Comparison of ENCODE assay signal across 16 mouse cellular contexts in the genomic region with DNA sequence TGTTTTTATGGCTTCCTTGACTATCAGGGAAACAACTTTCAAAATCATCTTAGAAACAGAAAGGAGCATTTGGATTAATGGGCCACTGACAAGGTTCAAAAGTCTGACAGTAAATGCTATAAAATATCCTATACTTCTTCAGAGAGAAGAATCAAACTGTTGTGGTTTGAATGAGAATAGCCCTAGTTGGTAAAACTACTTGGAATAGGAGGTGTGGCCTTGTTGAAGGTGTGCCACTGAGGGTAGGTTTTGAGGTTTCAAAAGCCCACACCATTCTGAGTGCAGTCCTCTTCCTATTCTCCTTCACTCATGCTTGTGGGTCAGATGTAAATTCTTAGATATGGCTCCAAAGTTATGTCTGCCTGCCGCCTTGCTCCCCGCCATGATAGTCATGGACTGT.
"Had no signal": no experiment of that assay in that cellular context is flagged by ENCODE, and none has a peak within 500 bp of the region (broad histone marks: within the 10 kb centered on the region; RNA-seq: fewer than 3 reads in every experiment).

No protein-coding gene starts in this region.

- H3K9me3 ChIP-seq: lung, embryonic 15.5 days; megakaryocyte, embryonic 14.5 days; midbrain, embryonic 13.5 days; midbrain, embryonic 15.5 days; neural tube, embryonic 12.5 days had no signal

- H3K36me3 ChIP-seq: lung, embryonic 15.5 days; midbrain, embryonic 13.5 days; midbrain, embryonic 15.5 days; neural tube, embryonic 12.5 days had no signal

- ATAC-seq: liver, postnatal 0 days; lung, postnatal 0 days; midbrain, embryonic 13.5 days; midbrain, embryonic 15.5 days had no signal

- H3K4me2 ChIP-seq: lung, embryonic 15.5 days; midbrain, embryonic 11.5 days; midbrain, embryonic 13.5 days; midbrain, embryonic 15.5 days; neural tube, embryonic 12.5 days had no signal

- H3K4me1 ChIP-seq: lung, embryonic 15.5 days; midbrain, embryonic 13.5 days; midbrain, embryonic 15.5 days; neural tube, embryonic 12.5 days had no signal

- DNase-seq: liver, postnatal 0 days; lung, adult 2 months; lung, postnatal 14 days; lung, postnatal 36 days; right cerebral cortex, postnatal 14 days; spleen, adult 18-20 months; thymus, adult 18-20 months; thymus, postnatal 14 days; thymus, postnatal 36 days had no signal

- H3K4me3 ChIP-seq: lung, embryonic 15.5 days; megakaryocyte, embryonic 14.5 days; midbrain, embryonic 13.5 days; midbrain, embryonic 15.5 days; neural tube, embryonic 12.5 days had no signal

- H3K27me3 ChIP-seq: lung, embryonic 15.5 days; megakaryocyte, embryonic 14.5 days; midbrain, embryonic 13.5 days; midbrain, embryonic 15.5 days; neural tube, embryonic 12.5 days had no signal

- H3K27ac ChIP-seq: lung, embryonic 15.5 days; midbrain, embryonic 13.5 days; midbrain, embryonic 15.5 days; neural tube, embryonic 12.5 days had no signal

- H3K9ac ChIP-seq: liver, postnatal 0 days; lung, embryonic 15.5 days; midbrain, embryonic 13.5 days; midbrain, embryonic 15.5 days; neural tube, embryonic 12.5 days had no signal
